Mouse (Mus musculus) fat pad, adult 2 months (tissue): ENCODE measurements around the gene Krtap11-1.

ENCODE experiments used
- DNase-seq: peaks from one replicate; pipeline ENCODE4 v3.0.0-alpha.2; 2011; ENCODE audit warnings: low read depth, low spot score; ENCODE audit errors: extremely low read depth

Gene Krtap11-1

GRCm38 (mm10) chr16:89571083-89571482 is at the start of gene Krtap11-1:
Gene Krtap11-1, minus strand, starts transcription at chr16:89571183.
- DNase-seq: no peak

DNA sequence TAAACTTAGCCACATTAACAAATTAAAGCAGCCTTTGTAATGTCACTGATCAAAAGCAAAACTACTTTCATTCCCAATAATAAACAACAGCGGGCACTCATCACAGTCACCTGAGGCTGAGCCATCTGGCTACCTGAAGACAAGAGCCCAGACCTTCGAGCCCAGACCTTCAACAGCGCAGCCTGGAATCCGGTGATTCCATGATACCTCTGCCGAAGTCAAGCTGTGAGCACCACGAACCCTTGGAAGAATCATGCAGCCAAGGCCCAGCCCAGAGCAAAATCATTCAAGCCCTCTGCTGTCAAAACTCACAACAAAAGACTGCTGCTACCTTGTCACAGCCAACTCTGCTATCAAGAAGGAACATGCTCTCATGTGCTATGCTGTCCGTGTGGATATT is 47.2 kb upstream of the Krtap11-1 start:
- DNase-seq: no peak

DNA sequence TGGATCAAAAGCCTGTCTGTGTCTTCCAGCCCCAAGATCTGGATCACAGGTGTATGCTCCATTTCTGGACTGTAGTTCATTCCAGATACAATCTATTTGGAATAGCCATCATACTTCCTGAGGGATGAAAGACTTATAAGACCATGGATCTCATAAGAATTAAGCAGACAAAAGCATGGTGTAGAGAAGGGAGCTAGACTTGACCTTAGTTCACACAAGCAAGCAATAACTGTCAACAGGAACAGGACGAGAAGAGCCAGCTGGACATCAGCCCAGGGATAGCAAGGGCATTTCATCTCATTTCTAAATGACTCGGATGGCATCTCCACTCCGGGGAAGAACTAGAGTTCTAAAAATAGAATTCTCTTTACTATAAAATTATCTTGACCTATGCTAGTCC is 46.3 kb upstream of the Krtap11-1 start:
- peak; percentile 91 for DNase-seq

GRCm38 (mm10) chr16:89613726-89614125 is 42.7 kb upstream of the Krtap11-1 start:
- peak; percentile 33 for DNase-seq

- DNase-seq: no peak
Observed at GRCm38 (mm10) chr16:89608791-89609185, 37.8 kb upstream of the Krtap11-1 start.

DNA sequence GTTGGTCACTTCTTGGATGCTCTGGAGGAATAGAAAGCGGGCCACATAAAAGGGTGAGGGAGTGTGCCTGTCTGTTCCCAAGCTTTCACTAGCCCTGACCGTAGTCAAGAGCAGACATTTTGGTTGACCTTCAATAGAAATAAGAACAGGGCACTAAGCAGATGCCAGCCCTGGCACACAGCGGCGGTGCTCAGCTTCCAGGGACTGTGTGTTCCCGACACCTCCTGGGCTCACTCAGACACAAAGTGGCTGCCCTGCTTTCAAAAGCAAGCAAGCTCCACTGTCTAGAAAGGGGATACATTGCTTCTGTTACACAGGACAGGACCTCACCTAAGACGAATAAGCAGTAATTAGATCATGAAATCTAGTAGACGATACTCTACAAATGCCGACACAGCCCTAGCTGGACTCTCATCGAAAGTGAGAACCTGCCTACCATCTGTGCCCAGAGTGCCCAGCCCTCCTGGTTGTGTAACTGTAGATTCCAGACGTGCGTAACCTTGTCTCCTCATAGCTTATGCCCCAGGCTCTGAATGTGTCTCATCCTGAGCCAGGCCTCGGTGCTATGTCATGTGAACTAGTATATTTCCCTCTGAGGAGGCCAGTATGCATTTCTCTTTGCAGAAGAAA is 37.3 kb upstream of the Krtap11-1 start:
- peak; percentile 71 for DNase-seq

- DNase-seq: no peak
Observed at GRCm38 (mm10) chr16:89606951-89607350, 36.0 kb upstream of the Krtap11-1 start.

DNA sequence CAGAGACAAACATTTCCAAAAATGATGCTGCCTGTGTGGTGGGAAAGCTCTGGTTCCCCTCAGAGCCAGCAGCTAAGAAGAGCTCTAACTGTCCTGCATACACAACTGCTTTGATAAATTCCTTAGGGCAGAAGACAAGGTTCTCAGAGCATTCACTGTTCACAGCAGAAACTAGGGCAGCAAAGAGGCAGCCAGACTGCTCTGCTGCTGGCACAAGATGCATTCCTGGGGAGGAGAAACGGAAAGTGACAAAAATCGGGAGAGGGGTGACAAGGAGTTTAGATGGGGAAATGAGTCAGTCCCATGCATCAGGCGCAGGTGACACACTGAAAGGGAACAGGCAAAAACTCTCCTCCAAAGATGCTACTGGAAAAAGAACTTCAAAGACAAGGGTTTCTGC is 16.2 kb upstream of the Krtap11-1 start:
- DNase-seq: no peak

DNA sequence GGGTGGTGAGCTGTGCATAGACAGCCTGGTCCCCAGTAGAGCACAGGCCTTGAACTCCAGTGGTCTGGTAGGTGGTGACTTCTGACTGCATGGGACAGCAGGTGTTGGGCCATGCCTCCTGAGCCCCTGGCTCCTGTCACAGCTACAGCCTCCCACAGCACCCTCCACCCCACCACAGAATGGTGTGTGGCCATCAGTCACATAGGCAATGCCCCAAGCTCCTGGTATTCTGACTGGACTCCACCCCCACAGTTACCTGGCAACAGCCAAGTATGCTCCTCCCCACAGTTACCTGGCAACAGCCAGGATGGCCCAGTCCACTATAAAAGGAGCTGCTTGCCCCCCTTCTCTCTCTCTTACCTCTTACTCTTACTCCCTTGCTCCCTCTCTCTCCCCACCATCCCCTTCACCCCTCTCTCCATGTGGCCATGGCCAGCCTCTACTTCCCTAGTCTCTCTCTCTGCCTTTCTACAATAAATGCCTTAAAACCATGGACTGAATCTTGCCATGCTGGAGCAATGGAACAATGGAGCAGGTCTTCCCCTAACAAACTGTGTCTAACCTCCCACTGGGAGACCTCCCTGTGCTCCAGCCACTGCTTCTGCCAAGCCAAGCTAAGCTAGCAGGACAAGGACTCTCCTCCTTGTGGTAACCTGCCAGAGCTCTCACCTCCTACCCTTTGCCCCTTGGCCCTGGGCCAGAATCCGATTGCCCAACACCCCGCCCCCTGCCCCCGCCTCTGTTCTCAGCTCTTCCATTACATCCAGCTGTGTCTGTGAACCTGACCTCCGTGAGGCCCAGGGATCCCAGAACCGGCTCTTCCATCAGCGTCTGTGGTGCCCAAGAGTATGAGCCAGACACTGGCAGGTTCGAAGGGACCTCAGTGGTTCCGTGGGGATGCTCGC is 14.9 kb upstream of the Krtap11-1 start:
- DNase-seq: no peak

DNA sequence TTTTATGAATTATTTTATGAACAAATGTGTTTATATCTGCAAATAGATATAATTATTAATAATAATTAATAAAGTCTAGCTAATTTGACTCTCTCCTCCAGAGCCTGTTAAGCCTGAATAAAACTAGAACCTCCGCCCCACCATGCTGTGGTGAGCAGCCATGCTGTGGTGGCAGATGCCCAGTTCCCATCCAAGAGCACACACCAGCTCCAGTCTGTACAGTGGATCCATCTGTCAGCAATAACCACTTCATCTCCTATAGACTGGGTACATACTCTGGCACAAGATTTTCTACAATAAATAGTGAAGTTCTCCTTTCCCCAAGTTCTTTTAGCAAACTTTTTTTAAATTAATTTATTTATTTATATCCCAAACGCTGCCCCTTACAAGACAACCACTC is 10.7 kb upstream of the Krtap11-1 start:
- no peak for DNase-seq

GRCm38 (mm10) chr16:89570516-89570915 is 467 bp downstream of the Krtap11-1 start:
- DNase-seq: peak; percentile 99

DNA sequence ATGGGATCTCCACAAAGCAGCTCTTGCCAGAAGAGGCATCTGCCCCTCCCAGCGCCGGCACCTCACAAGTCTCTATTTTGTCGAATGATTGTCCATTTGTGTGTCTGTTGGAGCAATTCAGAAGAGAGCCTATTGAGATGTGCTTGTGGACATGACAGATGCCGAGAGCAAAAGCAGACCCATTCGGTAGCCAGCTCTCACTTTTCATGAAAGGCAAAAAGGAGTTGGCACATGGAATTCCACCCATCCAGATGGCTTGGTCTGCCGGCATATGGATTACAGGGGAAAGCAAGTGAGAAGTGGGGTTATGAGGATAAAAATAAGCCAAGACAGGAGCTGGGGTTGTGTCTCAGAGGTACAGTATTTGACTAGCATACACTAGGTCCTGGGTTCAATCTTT is 1.8 kb downstream of the Krtap11-1 start:
- DNase-seq: no peak

DNA sequence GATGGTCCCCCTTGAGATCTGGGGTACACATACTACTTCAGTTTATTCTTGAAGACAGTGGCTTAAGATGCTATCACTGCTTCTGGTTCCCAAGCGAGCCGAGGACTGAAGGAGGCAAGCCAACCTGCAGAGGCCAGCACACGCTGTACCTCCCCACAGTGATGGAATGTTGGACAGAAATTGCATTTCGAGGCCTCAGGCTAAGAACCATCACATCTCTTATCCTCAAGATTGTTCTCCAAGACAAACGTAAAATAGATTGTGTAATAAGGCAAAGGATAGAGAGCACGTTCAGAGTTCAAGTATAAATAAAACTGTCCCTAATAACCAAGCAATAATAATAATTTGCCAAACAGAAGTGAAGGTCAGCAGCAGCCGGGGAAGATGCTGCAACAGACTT is 2.8 kb downstream of the Krtap11-1 start:
- peak; percentile 94 for DNase-seq

- no peak for DNase-seq
Observed at GRCm38 (mm10) chr16:89550298-89550697, 20.7 kb downstream of the Krtap11-1 start.

DNA sequence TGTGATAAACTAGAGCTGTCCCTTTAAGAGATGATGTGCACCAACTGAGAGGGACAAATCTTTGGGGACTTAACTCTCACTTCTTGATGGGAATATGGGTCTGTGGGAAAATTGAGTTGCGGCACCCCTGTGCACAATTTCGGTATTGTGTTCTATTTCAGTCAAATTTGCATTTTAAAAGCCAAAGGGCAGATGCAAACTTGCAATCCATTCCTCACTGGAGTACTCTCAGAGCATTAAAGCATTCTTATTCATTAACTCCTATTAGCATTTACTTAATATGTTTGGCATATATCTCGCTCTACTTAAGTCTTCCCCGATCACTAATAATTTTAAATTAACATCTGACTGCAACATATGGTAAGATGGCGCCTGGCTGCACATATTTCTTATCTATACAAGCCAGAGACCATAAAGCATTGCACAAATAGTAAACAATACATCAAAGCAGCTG is 32.9 kb downstream of the Krtap11-1 start:
- no peak for DNase-seq

- DNase-seq: no peak
Observed at GRCm38 (mm10) chr16:89537349-89537748, 33.6 kb downstream of the Krtap11-1 start.

- DNase-seq: no peak
Observed at GRCm38 (mm10) chr16:89530547-89530946, 40.4 kb downstream of the Krtap11-1 start.

GRCm38 (mm10) chr16:89529846-89530245 is 41.1 kb downstream of the Krtap11-1 start:
- DNase-seq: no peak

DNA sequence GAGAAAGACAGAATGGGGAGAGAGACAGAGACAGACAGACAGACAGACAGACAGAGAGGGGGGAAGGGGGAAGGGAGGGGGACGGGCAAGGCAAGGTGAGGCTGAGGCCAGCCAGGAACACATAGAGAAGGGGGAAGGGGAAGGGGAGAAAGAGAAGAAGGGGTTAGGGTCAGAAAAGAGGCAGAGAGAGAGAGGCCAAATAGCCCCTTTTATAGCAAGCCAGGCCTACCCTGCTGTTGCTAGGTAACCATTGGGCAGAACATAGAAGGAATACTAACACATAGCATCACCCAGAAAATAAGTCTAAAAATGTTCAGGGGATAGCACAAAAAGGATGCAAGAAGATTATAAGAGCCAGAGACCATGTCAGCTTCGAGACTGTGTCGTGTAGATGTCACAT is 42.6 kb downstream of the Krtap11-1 start:
- no peak for DNase-seq

- peak; percentile 49 for DNase-seq
Observed at GRCm38 (mm10) chr16:89520996-89521395, 50.0 kb downstream of the Krtap11-1 start.

- DNase-seq: peak; percentile 23
Observed at GRCm38 (mm10) chr16:89520555-89520954, 50.4 kb downstream of the Krtap11-1 start.
